ENCODE assay signal across 26 mouse cellular contexts in genomic region chr5:118841210-118842016, GRCm38 (mm10).
DNase-seq lines count a peak whose midpoint lies in the region; ATAC-seq and TF ChIP-seq lines count a peak whose summit lies in the region.
"Had no signal": no experiment of that assay in that cellular context is flagged by ENCODE, and none has a peak within 500 bp of the region (broad histone marks: within the 10 kb centered on the region; RNA-seq: fewer than 3 reads in every experiment).

No protein-coding gene starts in this region.

- H3K27me3 ChIP-seq in lung, embryonic 14.5 days (ENCODE audit: insufficient read depth, low read length) = no peaks in the 10 kb centered on the region
- H3K27me3 ChIP-seq in embryonic facial prominence, embryonic 13.5 days = no peaks in the 10 kb centered on the region
- peaks cover 77% of the 10 kb centered on the region for H3K27me3 ChIP-seq in limb, embryonic 12.5 days
- no peaks in the 10 kb centered on the region for H3K27me3 ChIP-seq in kidney, adult 2 months (replicated peaks; ENCODE audit: control insufficient read depth, insufficient read depth, low read length)
- H3K27me3 ChIP-seq: hindbrain, embryonic 13.5 days; midbrain, embryonic 15.5 days had no signal

- H3K9ac ChIP-seq in lung, embryonic 14.5 days = no peak overlapping the region
- no peak overlapping the region; the same call in 1 of the 2 replicates for H3K9ac ChIP-seq in embryonic facial prominence, embryonic 13.5 days
- H3K9ac ChIP-seq in limb, embryonic 12.5 days (replicated peaks) = no peak overlapping the region
- H3K9ac ChIP-seq: hindbrain, embryonic 13.5 days; midbrain, embryonic 15.5 days had no signal

- WGBS in lung, embryonic 14.5 days = 29% methylated on average over 21 of the region's 21 CpGs
- WGBS in embryonic facial prominence, embryonic 13.5 days = 43% methylated on average over 21 of the region's 21 CpGs
- WGBS in limb, embryonic 12.5 days = 20% methylated on average over 21 of the region's 21 CpGs
- WGBS in kidney, adult 2 months = 57% methylated on average over 21 of the region's 21 CpGs

- H3K36me3 ChIP-seq in lung, embryonic 14.5 days (ENCODE audit: insufficient read depth) = no peaks in the 10 kb centered on the region
- H3K36me3 ChIP-seq in embryonic facial prominence, embryonic 13.5 days = no peaks in the 10 kb centered on the region
- H3K36me3 ChIP-seq in limb, embryonic 12.5 days = no peaks in the 10 kb centered on the region
- no peaks in the 10 kb centered on the region for H3K36me3 ChIP-seq in kidney, adult 2 months (ENCODE audit: control insufficient read depth, insufficient read depth, low read length)
- H3K36me3 ChIP-seq: forebrain, embryonic 10.5 days; heart, embryonic 10.5 days; hindbrain, embryonic 13.5 days; midbrain, embryonic 10.5 days; midbrain, embryonic 15.5 days had no signal

- H3K4me1 ChIP-seq in lung, embryonic 14.5 days (ENCODE audit: insufficient read depth) = peaks cover 16% of the 10 kb centered on the region
- peaks cover 25% of the 10 kb centered on the region for H3K4me1 ChIP-seq in embryonic facial prominence, embryonic 13.5 days
- H3K4me1 ChIP-seq in limb, embryonic 12.5 days (replicated peaks) = peaks cover 18% of the 10 kb centered on the region
- no peaks in the 10 kb centered on the region for H3K4me1 ChIP-seq in kidney, adult 2 months (ENCODE audit: control insufficient read depth, insufficient read depth, low read length)
- H3K4me1 ChIP-seq: hindbrain, embryonic 13.5 days; midbrain, embryonic 10.5 days; midbrain, embryonic 15.5 days had no signal

- no peak overlapping the region for H3K4me3 ChIP-seq in lung, embryonic 14.5 days (ENCODE audit: low read depth, low read length)
- no peak overlapping the region for H3K4me3 ChIP-seq in embryonic facial prominence, embryonic 13.5 days
- H3K4me3 ChIP-seq in limb, embryonic 12.5 days (replicated peaks) = no peak overlapping the region
- H3K4me3 ChIP-seq in kidney, adult 2 months (ENCODE audit: insufficient read depth, low read depth, low read length) = no peak overlapping the region
- H3K4me3 ChIP-seq: forebrain, embryonic 10.5 days; heart, embryonic 10.5 days; hindbrain, embryonic 13.5 days; left cerebral cortex, adult 2 months; midbrain, embryonic 10.5 days; midbrain, embryonic 15.5 days had no signal

- DNase-seq in lung, embryonic 14.5 days = peak; percentile 78
- no peak for DNase-seq in lung, postnatal 14 days
- DNase-seq in fibroblast of lung, adult 2 months (ENCODE audit: low read depth) = peak; percentile 57
- no peak for DNase-seq in layer of hippocampus, adult 8-10 months (ENCODE audit: low spot score in 2 of 2)
- DNase-seq in kidney, adult 2 months = no peak
- DNase-seq in gastrocnemius, postnatal 10 days = no peak
- DNase-seq: adrenal gland, postnatal 14 days; cerebellum, adult 11 months; cerebellum, adult 9-10 months; embryo, embryonic 11 days; gastrocnemius, postnatal 25 days; heart, adult 11 months; kidney, postnatal 25 days; right cerebral cortex, postnatal 4 days; thymus, postnatal 4 days had no signal

- H3K4me2 ChIP-seq in lung, embryonic 14.5 days = peak overlapping the region; percentile 38; the same call in 1 of the 2 replicates
- peak overlapping the region; percentile 30 for H3K4me2 ChIP-seq in embryonic facial prominence, embryonic 13.5 days
- peak overlapping the region; percentile 35 for H3K4me2 ChIP-seq in limb, embryonic 12.5 days
- H3K4me2 ChIP-seq: hindbrain, embryonic 13.5 days; liver, embryonic 11.5 days; midbrain, embryonic 15.5 days had no signal

- TF ChIP-seq POLR2A in kidney, adult 2 months (IDR thresholded peaks at IDR 0.05; ENCODE audit: low read depth, low read length) = no peak

- H3K9me3 ChIP-seq in lung, embryonic 14.5 days (ENCODE audit: low read depth, low read length) = no peaks in the 10 kb centered on the region
- no peaks in the 10 kb centered on the region for H3K9me3 ChIP-seq in embryonic facial prominence, embryonic 13.5 days
- H3K9me3 ChIP-seq in limb, embryonic 12.5 days = no peaks in the 10 kb centered on the region
- H3K9me3 ChIP-seq: forebrain, embryonic 10.5 days; heart, embryonic 10.5 days; hindbrain, embryonic 13.5 days; midbrain, embryonic 10.5 days; midbrain, embryonic 15.5 days had no signal

- peak; percentile 74 for ATAC-seq in lung, embryonic 14.5 days (ENCODE audit: insufficient read depth)
- peak; percentile 53; the same call in 1 of the 2 replicates for ATAC-seq in embryonic facial prominence, embryonic 13.5 days (ENCODE audit: insufficient number of reproducible peaks, insufficient read depth, low FRiP score, low TSS enrichment, low read depth)
- ATAC-seq in limb, embryonic 12.5 days (ENCODE audit: insufficient number of reproducible peaks, insufficient read depth, low FRiP score, low TSS enrichment, low read depth) = peak; percentile 65
- ATAC-seq: intestine, postnatal 0 days; midbrain, embryonic 15.5 days; Patski had no signal

- TF ChIP-seq CTCF in lung, embryonic 14.5 days (IDR thresholded peaks at IDR 0.05; ENCODE audit: low read depth) = no peak
- no peak for TF ChIP-seq CTCF in kidney, adult 2 months (conservative IDR thresholded peaks at IDR 0.05; ENCODE audit: insufficient read depth, insufficient read length, low read depth, low read length)

- H3K27ac ChIP-seq in lung, embryonic 14.5 days (ENCODE audit: low read depth) = peak overlapping the region; percentile 67
- peak overlapping the region; percentile 66 for H3K27ac ChIP-seq in embryonic facial prominence, embryonic 13.5 days
- peak overlapping the region; percentile 43 for H3K27ac ChIP-seq in limb, embryonic 12.5 days
- no peak overlapping the region for H3K27ac ChIP-seq in kidney, adult 2 months (ENCODE audit: insufficient read depth, low read depth, low read length)
- H3K27ac ChIP-seq: forebrain, embryonic 10.5 days; heart, embryonic 10.5 days; hindbrain, embryonic 13.5 days; left cerebral cortex, adult 2 months; midbrain, embryonic 10.5 days; midbrain, embryonic 15.5 days had no signal

Comparison
In these comparisons a context has a peak if more than half of its experiments do, and no peak if none do; other contexts are left out.
1. DNase-seq: peak in lung, embryonic 14.5 days (single experiment) and fibroblast of lung, adult 2 months (single experiment); none in lung, postnatal 14 days (single experiment), layer of hippocampus, adult 8-10 months (0 of 2), kidney, adult 2 months (single experiment) and gastrocnemius, postnatal 10 days (single experiment).
2. Peak in every context shown above with its lines, with median percentiles within 50 percentile points of each other: ATAC-seq and H3K4me2 ChIP-seq.